Mouse (Mus musculus): ENCODE measurements around the gene Tgfbr3l.

DNA sequence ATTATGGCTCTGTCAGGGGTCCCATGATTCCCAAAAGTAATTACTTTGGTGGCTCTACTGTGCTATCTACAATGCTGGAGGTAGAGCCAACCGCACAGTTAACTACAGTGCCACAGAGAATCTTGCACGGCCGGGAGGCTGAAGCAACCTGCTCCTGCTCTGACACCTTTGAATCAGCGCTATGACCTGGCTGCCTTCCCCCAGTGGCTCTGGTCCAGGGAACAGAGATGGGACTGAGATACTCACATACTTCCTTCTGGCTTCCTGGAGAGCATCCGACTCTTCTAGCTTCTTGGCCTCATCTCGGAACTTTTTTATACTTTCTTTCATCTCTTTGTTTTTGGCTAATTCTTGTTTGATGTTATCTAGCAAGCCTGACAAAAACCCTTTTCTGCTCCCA, 21.6 kb downstream of the Tgfbr3l start:
- TF ChIP-seq CTCF (IDR thresholded peaks at IDR 0.05; ENCODE audit: low read depth) (no peak), EP300 (IDR thresholded peaks at IDR 0.05; ENCODE audit: low read depth) (no peak)

All from liver, postnatal 0 days (tissue).